Mouse (Mus musculus): ENCODE results near the gene Tnrc18. TPM values are rescaled to one million over a fixed set of nuclear protein-coding genes. Genes with fewer than 3 reads are reported as not detected.
A peak's percentile ranks its signal among the peaks of the same experiment; 100 is the strongest.

The Tnrc18 gene
- polyA plus RNA-seq, 1 experiment from 2014 or later, result 23.3 TPM

GRCm38 (mm10) chr5:142764889-142765288, 52.6 kb downstream of the Tnrc18 start:
- Histone ChIP-seq H3K36me3 (ENCODE audit: control insufficient read depth, insufficient read depth, low read length) (peaks cover 13% of the 10 kb centered on the region), H3K4me3 (ENCODE audit: low read depth, low read length) (no peak overlapping the region), H3K9ac (ENCODE audit: low read depth, low read length) (no peak overlapping the region), H3K4me2 (ENCODE audit: low read length) (no peak overlapping the region), H3K9me3 (replicated peaks; ENCODE audit: control insufficient read depth, low read length, poor library complexity, severe bottlenecking) (no peaks in the 10 kb centered on the region), H3K4me1 (ENCODE audit: control insufficient read depth, insufficient read depth, low read length) (peaks cover 31% of the 10 kb centered on the region), H3K27me3 (ENCODE audit: control insufficient read depth, insufficient read depth, low read depth, low read length) (no peaks in the 10 kb centered on the region), H3K27ac (ENCODE audit: low read length) (no peak overlapping the region)
- 68% methylated on average over 15 of the region's 15 CpGs for WGBS
- no peak for ATAC-seq

- Histone ChIP-seq H3K4me1 (ENCODE audit: control insufficient read depth, insufficient read depth, low read length) (peaks cover 26% of the 10 kb centered on the region), H3K4me2 (ENCODE audit: low read length) (no peak overlapping the region), H3K27me3 (ENCODE audit: control insufficient read depth, insufficient read depth, low read depth, low read length) (no peaks in the 10 kb centered on the region), H3K27ac (ENCODE audit: low read length) (no peak overlapping the region), H3K9ac (ENCODE audit: low read depth, low read length) (no peak overlapping the region), H3K9me3 (replicated peaks; ENCODE audit: control insufficient read depth, low read length, poor library complexity, severe bottlenecking) (no peaks in the 10 kb centered on the region), H3K4me3 (ENCODE audit: low read depth, low read length) (no peak overlapping the region), H3K36me3 (ENCODE audit: control insufficient read depth, insufficient read depth, low read length) (peaks cover 19% of the 10 kb centered on the region)
- no peak for ATAC-seq
- 55% methylated on average over 11 of the region's 11 CpGs for WGBS
Measured at GRCm38 (mm10) chr5:142764306-142764705, 53.2 kb downstream of the Tnrc18 start.

GRCm38 (mm10) chr5:142762082-142762807, 55.2 kb downstream of the Tnrc18 start:
- H3K9me3 ChIP-seq (replicated peaks; ENCODE audit: control insufficient read depth, low read length, poor library complexity, severe bottlenecking), result no peaks in the 10 kb centered on the region
- no peak overlapping the region for H3K4me3 ChIP-seq (ENCODE audit: low read depth, low read length)
- H3K9ac ChIP-seq (ENCODE audit: low read depth, low read length), result no peak overlapping the region
- peaks cover 17% of the 10 kb centered on the region for H3K4me1 ChIP-seq (ENCODE audit: control insufficient read depth, insufficient read depth, low read length)
- no peak for ATAC-seq
- H3K4me2 ChIP-seq (ENCODE audit: low read length), result no peak overlapping the region
- peak overlapping the region; percentile 82 for H3K27ac ChIP-seq (ENCODE audit: low read length)
- no peaks in the 10 kb centered on the region for H3K27me3 ChIP-seq (ENCODE audit: control insufficient read depth, insufficient read depth, low read depth, low read length)
- 54% methylated on average over 21 of the region's 21 CpGs for WGBS
- peaks cover 22% of the 10 kb centered on the region for H3K36me3 ChIP-seq (ENCODE audit: control insufficient read depth, insufficient read depth, low read length)

- H3K9me3 ChIP-seq (replicated peaks; ENCODE audit: control insufficient read depth, low read length, poor library complexity, severe bottlenecking), result no peaks in the 10 kb centered on the region
- no peaks in the 10 kb centered on the region for H3K27me3 ChIP-seq (ENCODE audit: control insufficient read depth, insufficient read depth, low read depth, low read length)
- ATAC-seq, result peak; percentile 66
- peak overlapping the region; percentile 5; the same call in 1 of the 2 replicates for H3K9ac ChIP-seq (ENCODE audit: low read depth, low read length)
- no peak overlapping the region for H3K4me3 ChIP-seq (ENCODE audit: low read depth, low read length)
- peaks cover 24% of the 10 kb centered on the region for H3K36me3 ChIP-seq (ENCODE audit: control insufficient read depth, insufficient read depth, low read length)
- peak overlapping the region; percentile 82 for H3K27ac ChIP-seq (ENCODE audit: low read length)
- peaks cover 17% of the 10 kb centered on the region for H3K4me1 ChIP-seq (ENCODE audit: control insufficient read depth, insufficient read depth, low read length)
- WGBS, result 30% methylated on average over 16 of the region's 16 CpGs
- H3K4me2 ChIP-seq (ENCODE audit: low read length), result no peak overlapping the region
Measured at GRCm38 (mm10) chr5:142761326-142761983, 56.0 kb downstream of the Tnrc18 start.

GRCm38 (mm10) chr5:142759786-142760185, 57.7 kb downstream of the Tnrc18 start:
- Histone ChIP-seq H3K4me2 (ENCODE audit: low read length) (no peak overlapping the region), H3K4me3 (ENCODE audit: low read depth, low read length) (no peak overlapping the region), H3K4me1 (ENCODE audit: control insufficient read depth, insufficient read depth, low read length) (peaks cover 17% of the 10 kb centered on the region), H3K9ac (ENCODE audit: low read depth, low read length) (no peak overlapping the region), H3K9me3 (replicated peaks; ENCODE audit: control insufficient read depth, low read length, poor library complexity, severe bottlenecking) (no peaks in the 10 kb centered on the region), H3K36me3 (ENCODE audit: control insufficient read depth, insufficient read depth, low read length) (peaks cover 20% of the 10 kb centered on the region), H3K27ac (ENCODE audit: low read length) (no peak overlapping the region; the same call in 1 of the 2 replicates), H3K27me3 (ENCODE audit: control insufficient read depth, insufficient read depth, low read depth, low read length) (no peaks in the 10 kb centered on the region)
- no peak for ATAC-seq
- WGBS, result 86% methylated on average over 8 of the region's 8 CpGs

- ATAC-seq, result no peak
- Histone ChIP-seq H3K36me3 (ENCODE audit: control insufficient read depth, insufficient read depth, low read length) (peaks cover 13% of the 10 kb centered on the region), H3K4me1 (ENCODE audit: control insufficient read depth, insufficient read depth, low read length) (no peaks in the 10 kb centered on the region), H3K4me2 (ENCODE audit: low read length) (no peak overlapping the region), H3K9ac (ENCODE audit: low read depth, low read length) (no peak overlapping the region), H3K27me3 (ENCODE audit: control insufficient read depth, insufficient read depth, low read depth, low read length) (no peaks in the 10 kb centered on the region), H3K27ac (ENCODE audit: low read length) (no peak overlapping the region), H3K4me3 (ENCODE audit: low read depth, low read length) (no peak overlapping the region), H3K9me3 (replicated peaks; ENCODE audit: control insufficient read depth, low read length, poor library complexity, severe bottlenecking) (no peaks in the 10 kb centered on the region)
- 54% methylated on average over 13 of the region's 13 CpGs for WGBS
Measured at GRCm38 (mm10) chr5:142752241-142752640, 65.2 kb downstream of the Tnrc18 start.

- no peak overlapping the region for H3K4me3 ChIP-seq (ENCODE audit: low read depth, low read length)
- H3K27me3 ChIP-seq (ENCODE audit: control insufficient read depth, insufficient read depth, low read depth, low read length), result no peaks in the 10 kb centered on the region
- H3K9ac ChIP-seq (ENCODE audit: low read depth, low read length), result no peak overlapping the region
- H3K4me2 ChIP-seq (ENCODE audit: low read length), result no peak overlapping the region
- WGBS, result 87% methylated on average over 11 of the region's 11 CpGs
- peaks cover 4% of the 10 kb centered on the region; the same call in 1 of the 2 replicates for H3K4me1 ChIP-seq (ENCODE audit: control insufficient read depth, insufficient read depth, low read length)
- ATAC-seq, result no peak
- no peaks in the 10 kb centered on the region for H3K9me3 ChIP-seq (replicated peaks; ENCODE audit: control insufficient read depth, low read length, poor library complexity, severe bottlenecking)
- peaks cover 18% of the 10 kb centered on the region for H3K36me3 ChIP-seq (ENCODE audit: control insufficient read depth, insufficient read depth, low read length)
- H3K27ac ChIP-seq (ENCODE audit: low read length), result no peak overlapping the region; the same call in 1 of the 2 replicates
Measured at GRCm38 (mm10) chr5:142750173-142750572, 67.3 kb downstream of the Tnrc18 start.

GRCm38 (mm10) chr5:142747026-142747629, 70.3 kb downstream of the Tnrc18 start:
- no peaks in the 10 kb centered on the region for H3K9me3 ChIP-seq (replicated peaks; ENCODE audit: control insufficient read depth, low read length, poor library complexity, severe bottlenecking)
- H3K27ac ChIP-seq (ENCODE audit: low read length), result no peak overlapping the region
- no peak overlapping the region for H3K9ac ChIP-seq (ENCODE audit: low read depth, low read length)
- no peak overlapping the region for H3K4me2 ChIP-seq (ENCODE audit: low read length)
- H3K4me1 ChIP-seq (ENCODE audit: control insufficient read depth, insufficient read depth, low read length), result peaks cover 4% of the 10 kb centered on the region; the same call in 1 of the 2 replicates
- peaks cover 40% of the 10 kb centered on the region for H3K36me3 ChIP-seq (ENCODE audit: control insufficient read depth, insufficient read depth, low read length)
- WGBS, result 55% methylated on average over 12 of the region's 12 CpGs
- H3K4me3 ChIP-seq (ENCODE audit: low read depth, low read length), result no peak overlapping the region
- ATAC-seq, result no peak
- no peaks in the 10 kb centered on the region for H3K27me3 ChIP-seq (ENCODE audit: control insufficient read depth, insufficient read depth, low read depth, low read length)

- no peak overlapping the region for H3K4me2 ChIP-seq (ENCODE audit: low read length)
- no peak overlapping the region for H3K9ac ChIP-seq (ENCODE audit: low read depth, low read length)
- ATAC-seq, result no peak
- H3K27me3 ChIP-seq (ENCODE audit: control insufficient read depth, insufficient read depth, low read depth, low read length), result no peaks in the 10 kb centered on the region
- no peak overlapping the region for H3K27ac ChIP-seq (ENCODE audit: low read length)
- no peaks in the 10 kb centered on the region for H3K4me1 ChIP-seq (ENCODE audit: control insufficient read depth, insufficient read depth, low read length)
- 89% methylated on average over 8 of the region's 8 CpGs for WGBS
- H3K4me3 ChIP-seq (ENCODE audit: low read depth, low read length), result no peak overlapping the region
- peaks cover 52% of the 10 kb centered on the region for H3K36me3 ChIP-seq (ENCODE audit: control insufficient read depth, insufficient read depth, low read length)
- no peaks in the 10 kb centered on the region for H3K9me3 ChIP-seq (replicated peaks; ENCODE audit: control insufficient read depth, low read length, poor library complexity, severe bottlenecking)
Measured at GRCm38 (mm10) chr5:142739941-142740340, 77.5 kb downstream of the Tnrc18 start.
